Mouse (Mus musculus): ENCODE data around the gene Ercc2. TPM values are rescaled to one million over a fixed set of nuclear protein-coding genes. Genes with fewer than 3 reads are reported as not detected.

Ercc2 gene
- total RNA-seq, 4 experiments from 2014 or later = 11.2 to 14.5 (median 13.2) TPM

DNA sequence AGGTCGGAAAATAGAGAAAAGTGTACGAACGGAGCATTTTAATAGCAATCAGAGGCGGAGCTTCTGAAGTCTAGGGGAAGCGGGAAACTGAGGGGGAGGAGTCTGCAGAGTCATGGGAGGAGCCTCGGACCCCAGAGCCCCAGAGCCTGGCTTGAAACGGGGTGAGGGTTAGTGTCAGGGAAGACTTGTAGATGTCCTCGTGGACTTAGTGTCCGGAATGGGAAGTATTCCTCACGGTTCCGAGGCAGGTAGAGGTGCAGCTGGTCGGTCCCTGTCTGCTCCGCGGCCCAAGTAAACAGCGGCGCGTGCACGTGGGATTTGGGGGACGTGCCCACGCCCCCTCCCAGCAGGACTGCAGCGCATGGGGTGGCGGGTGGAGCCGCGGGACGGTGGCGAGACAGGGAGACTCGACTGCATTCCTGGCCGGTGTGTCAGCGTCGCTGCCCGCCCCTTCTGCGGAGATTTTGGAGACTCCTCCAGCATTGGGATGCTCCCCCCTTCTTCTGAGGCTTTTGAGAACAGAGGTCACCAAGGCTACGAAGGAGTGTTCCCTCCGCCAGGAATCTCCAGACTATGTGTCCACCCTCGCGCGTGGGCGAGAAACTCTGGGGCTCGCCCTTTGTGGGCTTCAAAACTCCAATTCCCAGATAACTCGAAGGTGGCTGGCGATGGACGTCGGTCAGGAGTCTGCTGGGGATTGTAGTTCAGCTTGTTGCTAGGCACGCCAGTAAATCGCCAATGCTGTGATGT, 21.7 kb upstream of the Ercc2 start:
- DNase-seq (ENCODE audit: low spot score) = peak; percentile 79

DNA sequence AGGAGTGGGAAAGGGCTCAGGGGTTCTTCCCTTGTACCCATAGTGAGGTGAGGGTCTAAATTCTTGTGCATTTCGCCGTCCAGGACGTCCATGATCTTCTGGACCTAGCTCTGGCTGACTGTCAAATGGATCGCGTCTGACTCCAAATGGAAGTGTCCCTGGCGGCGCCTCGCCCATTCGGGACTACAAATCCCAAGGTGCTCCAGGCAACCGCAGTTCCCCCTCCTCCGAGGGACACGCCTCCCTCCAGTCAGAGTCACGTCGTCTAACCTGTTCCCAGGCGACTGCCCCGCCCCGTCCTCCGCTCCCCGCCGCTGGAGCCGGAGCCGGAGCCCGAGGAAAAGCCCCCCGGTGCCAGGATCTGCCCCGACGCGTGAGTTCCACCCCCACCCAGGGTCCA, 20.9 kb upstream of the Ercc2 start:
- peak; percentile 94 for DNase-seq (ENCODE audit: low spot score)

DNA sequence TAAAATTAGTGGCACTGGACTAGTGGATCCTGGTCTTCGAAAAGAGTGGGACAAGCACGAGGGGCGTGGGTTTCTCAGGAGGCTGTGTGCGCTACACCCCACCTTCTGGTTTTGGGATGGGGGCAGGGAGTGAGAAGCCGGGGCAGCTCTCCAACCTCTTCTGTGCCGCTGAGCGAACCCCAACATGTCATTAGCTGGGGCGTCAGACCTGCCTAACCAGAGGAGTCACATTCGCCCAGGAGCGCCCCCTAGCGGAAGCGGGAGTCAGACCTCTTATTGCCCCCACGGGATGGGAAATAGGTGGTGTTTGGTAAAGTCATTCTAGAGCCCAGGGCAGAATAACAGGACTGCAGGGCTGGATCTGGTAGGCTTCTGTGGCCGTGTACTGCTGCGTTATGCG, 20.1 kb upstream of the Ercc2 start:
- peak; percentile 87 for DNase-seq (ENCODE audit: low spot score)

DNA sequence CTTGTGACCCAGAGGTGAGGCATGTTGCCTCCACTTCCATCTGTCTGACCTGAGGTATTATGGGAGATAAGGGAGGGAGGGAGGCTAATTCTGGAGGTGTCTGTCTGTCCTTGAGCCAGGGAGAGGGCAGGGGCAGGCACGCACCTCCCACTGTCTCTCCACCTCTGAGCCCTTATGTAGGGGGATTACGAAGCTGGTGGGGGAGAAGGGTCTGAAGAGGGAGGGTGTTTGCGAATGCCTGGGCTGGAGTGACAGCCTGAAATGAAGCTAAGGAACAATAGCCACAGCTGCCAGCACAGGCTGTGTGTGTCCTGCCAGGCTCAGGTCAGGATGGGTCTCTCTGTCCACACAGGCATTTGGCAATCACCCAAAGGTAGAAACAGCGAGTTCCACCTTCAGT, 19.5 kb upstream of the Ercc2 start:
- no peak for DNase-seq (ENCODE audit: low spot score)

DNA sequence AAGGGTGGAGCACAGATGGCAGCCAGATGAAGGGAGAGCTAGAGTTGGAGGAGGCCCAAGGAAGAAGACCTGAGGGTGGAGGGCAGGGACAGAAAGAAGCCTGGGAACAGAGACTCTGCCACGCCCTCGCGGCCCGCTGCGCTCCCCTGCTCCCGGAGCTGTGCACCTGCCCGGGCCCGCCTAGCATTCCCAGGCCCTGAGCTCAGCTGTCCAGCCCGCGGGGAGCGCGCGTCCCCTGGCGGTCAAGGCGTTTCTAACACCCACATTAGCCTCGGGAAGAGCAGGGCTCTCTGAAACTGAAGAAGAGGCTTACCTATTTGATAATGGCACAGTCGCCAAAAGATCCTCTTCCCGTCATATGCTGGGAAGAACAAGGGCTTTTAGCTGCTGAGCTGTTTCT, 17.9 kb upstream of the Ercc2 start:
- peak; percentile 73 for DNase-seq (ENCODE audit: low spot score)

DNA sequence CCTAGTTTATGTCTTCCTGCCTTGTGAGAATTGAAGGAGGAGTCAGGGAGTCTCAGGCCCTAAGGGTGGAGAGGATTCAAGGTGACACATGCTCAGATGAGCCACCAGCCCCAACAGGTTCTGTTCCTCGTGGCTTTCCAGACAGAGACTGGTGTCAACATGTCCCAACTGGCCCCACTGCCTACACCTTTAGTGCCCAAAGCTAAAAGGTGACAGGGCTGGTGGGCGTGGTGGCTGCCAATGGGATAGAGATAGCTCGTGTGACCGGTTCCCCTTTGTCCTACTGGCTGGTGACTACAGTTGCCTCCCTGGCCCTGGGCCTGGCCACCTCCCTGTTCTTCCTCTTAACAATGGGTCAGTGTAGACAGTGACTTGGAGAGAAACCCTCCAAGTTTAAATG, 16.4 kb upstream of the Ercc2 start:
- DNase-seq (ENCODE audit: low spot score) = no peak

DNA sequence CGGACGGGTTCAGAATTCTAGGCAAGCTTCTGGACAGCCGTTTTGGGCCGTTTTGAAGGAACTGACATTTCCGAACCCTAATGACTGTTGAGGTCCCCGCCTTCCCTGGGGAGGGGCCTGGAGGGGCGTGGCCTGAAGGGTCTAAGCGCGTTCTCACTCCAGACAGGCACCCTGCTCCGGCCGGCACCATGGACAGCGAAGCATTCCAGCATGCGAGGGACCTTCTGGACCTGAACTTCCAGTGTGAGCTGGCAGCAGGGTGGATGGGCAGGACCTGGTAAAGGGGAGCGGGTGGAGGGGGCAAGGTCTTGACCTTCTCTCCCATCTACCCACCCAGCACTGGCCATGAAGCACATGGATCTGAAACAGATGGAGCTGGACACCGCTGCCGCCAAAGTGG, 13.4 kb upstream of the Ercc2 start:
- DNase-seq (ENCODE audit: low spot score) = no peak

DNA sequence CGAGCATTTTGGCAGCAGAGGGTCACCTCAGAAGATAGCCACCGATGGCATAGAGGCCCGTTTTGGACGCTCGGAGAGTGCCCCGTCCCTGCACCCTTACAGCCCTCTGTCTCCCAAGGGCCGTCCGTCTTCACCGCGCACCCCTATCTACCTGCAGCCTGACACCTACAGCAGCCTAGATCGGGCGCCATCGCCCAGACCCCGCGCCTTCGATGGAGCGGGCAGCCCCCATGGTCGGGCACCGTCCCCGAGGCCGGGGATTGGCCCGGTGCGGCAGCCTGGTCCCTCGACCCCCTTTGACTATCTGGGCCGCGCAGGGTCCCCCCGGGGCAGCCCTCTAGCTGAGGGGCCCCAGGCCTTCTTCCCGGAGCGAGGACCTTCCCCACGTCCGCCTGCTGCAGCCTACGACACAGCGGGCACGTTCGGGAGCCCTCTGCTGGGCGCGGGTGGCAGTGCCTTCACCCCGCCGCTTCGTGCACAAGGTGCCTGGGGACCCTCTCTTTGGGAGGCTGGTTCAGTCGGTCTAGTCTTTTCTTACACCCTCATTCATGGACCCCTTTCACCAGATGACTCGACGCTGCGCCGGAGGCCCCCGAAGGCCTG, 11.9 kb upstream of the Ercc2 start:
- peak; percentile 33 for DNase-seq (ENCODE audit: low spot score)

DNA sequence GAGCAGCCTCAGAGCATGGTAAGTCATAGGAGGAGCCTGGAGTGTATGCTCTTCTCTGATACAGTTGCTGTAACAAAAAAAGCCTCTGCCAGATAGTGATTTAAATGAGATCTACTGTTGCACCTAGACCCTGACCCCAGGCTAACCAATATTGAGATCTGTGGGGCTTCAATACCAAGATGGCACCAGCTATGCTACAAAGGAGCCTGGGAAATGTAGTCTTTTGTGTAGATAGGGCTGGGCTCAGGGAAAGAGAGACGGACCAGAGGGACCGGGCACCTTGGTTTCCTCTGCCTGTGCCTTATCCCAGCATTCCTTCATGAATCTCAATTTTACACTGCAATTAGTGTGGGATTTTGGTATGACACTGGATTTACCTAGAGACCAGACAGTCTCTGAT, 8.4 kb upstream of the Ercc2 start:
- DNase-seq (ENCODE audit: low spot score) = no peak

DNA sequence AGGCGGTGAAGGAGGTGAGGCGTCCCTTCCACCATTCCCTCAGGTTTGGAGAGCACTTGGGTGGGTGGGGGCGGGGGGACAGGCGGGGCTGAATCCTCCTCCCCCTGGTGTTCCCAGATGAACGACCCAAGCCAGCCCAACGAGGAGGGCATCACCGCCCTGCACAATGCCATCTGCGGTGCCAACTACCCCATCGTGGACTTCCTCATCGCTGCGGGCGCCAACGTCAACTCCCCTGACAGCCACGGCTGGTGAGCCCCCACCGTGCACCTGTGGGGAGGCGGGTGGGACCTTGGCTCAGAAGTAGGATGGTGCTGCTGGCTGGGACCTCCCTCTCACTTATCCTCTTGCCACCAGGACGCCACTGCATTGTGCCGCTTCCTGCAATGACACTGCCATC, 6.4 kb upstream of the Ercc2 start:
- DNase-seq (ENCODE audit: low spot score) = no peak

DNA sequence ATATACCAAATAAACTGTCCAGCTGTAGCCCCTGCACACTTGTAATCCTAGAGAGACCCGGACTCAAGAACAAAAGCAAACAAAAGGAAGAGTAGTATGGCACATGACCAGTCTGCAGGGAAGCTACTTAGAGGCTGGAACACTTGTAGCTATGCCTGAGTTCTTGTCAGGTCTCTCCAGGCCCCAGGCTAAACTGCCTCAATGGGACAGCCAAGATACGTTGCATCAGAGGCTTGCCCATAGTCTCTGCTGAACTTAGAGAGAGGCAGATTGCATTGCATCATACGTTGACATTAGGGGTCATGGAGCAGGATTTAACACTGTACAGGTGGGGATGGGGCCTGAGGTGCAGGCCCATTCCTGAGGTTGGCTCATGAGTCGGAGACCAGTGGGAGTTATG, 5.8 kb upstream of the Ercc2 start:
- DNase-seq (ENCODE audit: low spot score) = no peak

DNA sequence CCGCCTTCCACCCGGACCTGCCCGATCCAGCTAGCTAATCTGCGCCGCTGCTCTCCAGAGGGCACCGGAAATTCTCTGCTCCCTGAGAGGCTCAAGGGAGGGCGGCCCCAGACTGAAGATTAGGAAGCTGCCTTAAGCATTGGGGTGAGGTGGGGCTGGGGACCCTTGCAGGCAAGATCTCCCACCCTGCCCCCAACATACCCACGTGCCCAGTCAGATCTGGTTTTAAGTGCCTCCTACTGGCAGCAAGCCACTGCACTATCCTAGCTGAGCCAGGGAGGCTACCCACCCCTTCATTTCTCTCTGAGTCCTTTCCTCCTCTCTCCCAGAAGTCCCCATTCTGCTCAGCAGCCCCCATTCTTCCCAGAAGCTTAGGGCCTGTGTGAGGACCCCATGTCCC, 3.8 kb upstream of the Ercc2 start:
- DNase-seq (ENCODE audit: low spot score) = no peak

DNA sequence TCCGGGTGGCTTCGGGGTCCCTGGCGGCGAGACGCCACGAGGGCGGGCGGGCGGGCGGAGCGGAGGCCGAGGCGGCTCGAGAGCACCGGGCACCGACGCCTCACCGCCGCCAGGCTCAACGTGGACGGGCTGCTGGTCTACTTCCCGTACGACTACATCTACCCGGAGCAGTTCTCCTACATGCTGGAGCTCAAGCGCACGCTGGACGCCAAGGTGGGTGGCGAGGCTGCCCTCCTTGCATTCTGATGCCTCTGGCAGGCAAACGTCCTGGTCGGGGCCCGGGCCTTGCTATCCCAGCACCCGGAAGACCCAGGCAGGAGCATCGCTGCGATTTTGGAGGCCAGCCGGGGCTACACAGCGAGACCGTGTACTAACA, 344 bp downstream of the Ercc2 start:
- DNase-seq (ENCODE audit: low spot score) = no peak

DNA sequence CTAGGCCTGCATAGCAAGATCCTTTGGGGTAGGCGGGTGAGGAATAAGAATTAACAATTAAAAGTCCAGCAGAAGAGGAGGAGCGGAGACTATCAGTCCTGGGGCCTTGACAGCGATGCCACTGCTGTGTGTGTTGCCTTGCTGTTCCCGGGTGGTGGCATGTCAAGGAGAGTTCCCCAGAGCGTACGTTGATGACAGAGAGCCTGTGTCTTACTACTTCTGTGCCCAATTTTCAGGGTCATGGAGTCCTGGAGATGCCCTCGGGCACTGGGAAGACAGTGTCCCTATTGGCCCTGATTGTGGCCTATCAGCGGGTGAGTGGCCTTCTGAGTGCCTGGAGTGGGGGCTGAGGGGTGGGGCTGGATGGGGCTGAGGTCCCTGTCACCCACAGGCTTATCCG, 1.9 kb downstream of the Ercc2 start:
- DNase-seq (ENCODE audit: low spot score) = no peak

DNA sequence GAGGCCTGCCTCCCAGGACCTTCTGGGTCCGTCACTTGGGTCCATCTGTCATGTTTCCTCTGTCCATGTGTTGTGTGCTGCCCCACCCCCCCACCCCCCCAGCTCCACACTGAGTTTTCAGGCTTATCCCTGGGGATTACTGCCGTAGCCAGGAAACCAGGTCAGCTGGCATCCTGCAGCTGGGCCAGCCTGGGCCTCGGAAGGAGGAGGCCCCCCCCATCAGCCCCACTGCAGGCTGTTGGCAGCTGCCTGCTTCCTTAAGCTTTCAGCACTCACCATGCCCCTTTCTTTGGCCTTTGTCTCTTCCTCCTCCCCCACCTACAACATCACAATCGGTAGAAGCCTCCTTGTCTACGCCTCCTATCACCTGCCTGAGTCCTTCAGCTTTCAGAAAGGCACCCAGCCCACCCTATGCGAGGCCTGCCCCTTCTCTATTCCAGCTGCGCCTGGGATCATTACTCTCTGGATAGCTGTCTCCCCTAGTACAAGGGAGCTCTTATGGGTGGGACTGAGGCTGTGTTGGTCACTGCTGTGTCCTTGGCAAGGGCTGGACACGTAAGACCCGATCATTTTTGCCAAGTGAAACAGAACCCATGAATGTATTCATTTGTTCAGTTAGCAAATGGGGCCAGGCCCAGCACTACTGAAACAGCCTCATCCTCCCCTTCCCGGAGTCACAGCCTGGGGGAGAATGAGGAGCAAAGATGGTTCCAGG, 7.0 kb downstream of the Ercc2 start:
- DNase-seq (ENCODE audit: low spot score) = no peak

DNA sequence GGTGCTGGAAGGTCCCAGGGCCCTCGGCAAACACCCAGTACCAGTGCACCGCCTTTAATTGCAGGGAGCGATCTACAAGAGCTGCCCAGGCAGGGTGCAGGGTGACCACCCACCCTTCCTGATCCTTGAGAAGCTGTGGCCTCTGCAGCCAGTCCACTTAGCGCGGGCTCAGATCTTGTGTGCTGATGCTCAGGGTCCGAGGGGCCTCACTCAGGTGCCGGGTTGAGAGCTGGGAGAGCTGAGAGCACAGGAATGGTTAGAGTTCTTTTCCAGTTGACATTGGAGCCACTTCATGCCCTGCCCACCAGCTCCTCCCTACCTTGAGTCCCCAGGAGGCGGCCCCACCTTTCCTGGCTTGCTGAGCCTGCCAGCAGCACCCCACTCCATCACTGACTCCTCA, 12.7 kb downstream of the Ercc2 start:
- no peak for DNase-seq (ENCODE audit: low spot score)

DNA sequence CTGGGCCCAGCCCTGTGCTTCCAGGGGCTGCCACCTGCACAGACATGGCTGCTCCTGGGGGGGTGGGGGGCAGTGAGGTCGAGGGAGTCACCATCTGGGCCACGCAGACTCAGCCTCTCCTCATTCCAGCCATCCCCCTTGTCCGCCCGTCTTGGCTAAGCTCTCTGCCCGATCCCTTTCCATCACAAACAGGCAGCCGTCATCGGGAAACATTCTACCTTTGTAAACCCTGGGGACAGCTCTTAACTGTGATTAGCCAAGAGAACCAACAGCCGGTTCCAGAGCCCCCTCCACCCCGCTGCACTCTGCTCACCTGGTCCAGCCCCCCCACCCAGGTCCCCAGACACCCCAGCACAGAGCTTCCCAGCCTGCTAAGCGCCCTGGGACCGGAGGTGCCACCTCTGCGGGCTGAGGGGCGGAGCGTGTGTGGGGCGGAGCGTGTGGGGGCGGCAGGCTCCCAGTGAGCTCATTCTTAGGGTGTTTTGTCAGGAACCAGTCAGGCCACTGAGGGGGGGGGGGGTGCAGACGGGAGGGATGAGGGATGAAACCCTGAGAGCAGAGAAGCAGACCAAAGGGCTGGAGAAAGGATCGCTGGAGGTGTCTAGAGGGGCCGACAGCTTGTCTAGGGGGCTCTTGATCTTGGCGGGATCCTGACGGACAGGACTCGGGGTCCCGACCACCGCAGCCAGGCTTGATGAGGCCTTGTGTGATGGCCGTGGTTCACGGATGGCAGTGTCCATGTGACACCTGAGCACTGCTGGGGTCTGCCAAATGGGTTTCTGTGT, 17.9 kb downstream of the Ercc2 start:
- DNase-seq (ENCODE audit: low spot score) = no peak

DNA sequence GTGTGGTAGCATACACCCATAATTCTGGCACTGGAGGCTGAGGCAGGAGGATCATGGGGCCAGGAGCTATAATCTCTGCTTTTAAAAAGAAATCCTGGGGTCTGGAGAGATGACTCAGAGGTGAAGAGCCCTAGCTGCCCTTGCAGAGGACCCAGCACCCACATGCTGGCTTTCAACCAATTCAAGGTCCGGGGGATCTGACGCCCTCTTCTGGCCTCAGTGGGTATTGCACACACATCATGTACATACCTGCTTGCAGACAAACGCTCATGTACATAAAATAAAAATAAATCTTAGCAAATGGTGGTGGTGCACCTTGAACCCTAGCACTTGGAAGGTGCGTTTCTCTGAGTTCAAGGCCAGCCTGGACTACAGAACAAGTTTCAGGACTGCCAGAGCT, 19.1 kb downstream of the Ercc2 start:
- DNase-seq (ENCODE audit: low spot score) = no peak

DNA sequence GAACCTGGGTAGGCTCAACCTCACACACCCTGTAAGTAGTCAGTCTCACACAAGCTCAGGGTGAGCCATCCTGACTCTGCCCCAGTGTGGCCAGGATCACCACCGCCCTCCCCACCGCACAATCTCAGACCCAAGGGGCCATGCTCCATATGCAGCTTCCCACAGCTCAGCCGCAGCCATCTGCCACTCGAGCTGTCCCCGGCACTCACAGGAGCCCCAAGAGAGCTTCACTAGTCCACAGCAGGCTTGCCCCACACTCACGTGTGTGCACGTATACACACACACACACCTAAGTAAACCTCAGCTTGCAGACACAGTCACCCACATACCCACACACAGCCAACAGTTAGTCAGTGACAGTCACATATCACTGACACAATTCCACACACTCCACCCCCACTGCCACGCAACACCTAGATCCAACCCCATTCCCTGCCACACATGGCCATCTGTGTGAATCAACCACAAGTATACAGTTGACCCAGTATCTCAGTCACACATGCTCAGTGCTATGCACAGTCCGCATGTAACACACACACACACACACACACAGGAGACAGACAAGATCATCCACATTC, 20.8 kb downstream of the Ercc2 start:
- no peak for DNase-seq (ENCODE audit: low spot score)

DNA sequence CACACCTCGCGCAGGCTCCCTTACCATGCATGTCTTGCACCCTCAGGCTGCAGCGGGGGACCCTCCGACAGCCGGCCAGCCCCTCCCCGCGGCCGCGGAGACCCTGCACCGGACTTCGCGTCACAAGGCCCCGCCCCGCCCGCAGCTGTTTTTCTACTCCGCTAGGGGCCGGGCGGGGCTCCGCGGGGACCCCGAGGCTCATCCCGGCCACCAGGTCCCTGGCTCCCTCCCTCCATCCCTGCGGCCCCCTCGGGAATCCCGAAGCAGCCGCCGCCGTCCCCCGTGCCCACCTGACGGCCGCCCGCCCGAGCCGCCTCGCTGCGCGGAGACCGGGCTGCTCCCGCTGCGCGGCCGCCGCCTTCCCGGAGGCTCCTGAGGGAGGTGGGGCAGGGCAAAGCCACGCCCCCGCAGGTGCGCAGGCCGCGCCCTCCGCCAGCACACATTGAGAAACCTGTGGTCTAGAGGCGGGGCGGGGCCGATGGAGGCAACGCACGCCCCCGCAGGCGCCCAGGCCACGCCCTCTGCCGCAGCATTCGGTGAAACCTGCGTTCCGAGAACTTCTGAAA, 22.0 kb downstream of the Ercc2 start, which contains the start of gene Klc3:
Klc3 (minus strand) TSS at position 374 of the 566 bp plus-strand sequence.
- no peak for DNase-seq (ENCODE audit: low spot score)

DNA sequence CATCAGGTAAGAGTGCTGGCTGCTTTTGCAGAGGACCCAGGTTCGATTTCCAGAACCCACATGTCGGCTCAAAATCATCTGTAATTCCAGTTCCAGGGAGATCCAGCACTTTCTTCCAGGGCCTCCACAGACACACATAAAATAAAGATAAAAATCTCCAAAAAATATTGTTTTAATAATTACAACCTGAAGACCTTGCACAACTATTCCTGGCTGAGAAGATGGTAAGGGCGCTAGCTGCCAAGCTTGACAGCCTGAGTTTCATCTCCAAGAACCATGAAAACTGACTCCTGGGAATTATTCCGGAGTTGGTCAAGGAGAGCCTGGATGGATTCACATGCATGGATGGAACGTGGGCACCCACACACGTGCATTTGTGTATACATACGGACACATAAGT, 22.7 kb downstream of the Ercc2 start, which contains the start of gene Ckm:
Ckm (plus strand) TSS at position 301 of the 400 bp plus-strand sequence.
- no peak for DNase-seq (ENCODE audit: low spot score)

Data from heart, adult 8-10 months (tissue).